Mouse (Mus musculus): ENCODE measurements around the gene Mrgpra4.

Gene Mrgpra4

DNA sequence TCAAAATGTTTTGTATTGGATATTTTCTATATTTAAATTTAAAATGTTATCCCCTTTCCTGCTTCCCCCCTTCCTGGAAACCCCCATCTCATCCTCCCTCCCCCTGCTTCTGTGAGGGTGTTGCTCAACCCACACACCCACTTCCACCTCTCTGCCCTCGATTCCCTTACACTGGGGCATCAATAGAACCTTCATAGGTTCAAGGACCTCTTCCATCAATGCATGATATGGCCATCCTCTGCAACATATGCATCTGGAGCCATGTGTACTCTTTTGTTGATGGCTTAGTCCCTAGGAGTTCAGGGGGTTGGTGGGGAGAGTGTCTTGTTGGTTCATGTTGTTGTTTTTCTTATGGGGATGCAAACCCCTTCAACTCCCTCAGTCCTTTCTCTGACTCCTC lies at the start of gene Mrgpra4:
Mrgpra4 (minus strand) TSS at position 101 of the 400 bp plus-strand sequence.
- DNase-seq (ENCODE audit: low spot score) = no peak

DNA sequence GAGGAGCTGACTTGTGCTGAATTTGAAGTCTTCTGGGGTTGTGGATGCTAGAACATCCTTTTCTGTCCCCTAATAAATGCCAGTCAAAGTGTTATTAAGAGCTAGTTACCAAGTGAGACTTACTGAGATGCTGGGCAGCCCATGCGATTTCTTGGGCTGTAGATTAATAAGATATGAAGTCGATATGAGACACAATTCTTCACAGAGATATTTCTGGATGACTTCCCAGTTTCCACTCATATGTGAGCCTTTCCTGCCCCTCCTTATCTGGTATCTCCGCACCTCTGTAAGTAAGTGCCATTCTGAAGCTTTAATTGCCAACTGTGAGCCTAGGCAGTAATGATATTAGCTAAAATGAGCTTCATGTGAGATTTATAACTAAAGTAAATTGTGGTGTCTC lies 45.6 kb upstream of the Mrgpra4 start, which contains the start of gene Mrgprx1:
Mrgprx1 (minus strand) TSS at position 101 of the 400 bp plus-strand sequence.
- DNase-seq (ENCODE audit: low spot score) = no peak

DNA sequence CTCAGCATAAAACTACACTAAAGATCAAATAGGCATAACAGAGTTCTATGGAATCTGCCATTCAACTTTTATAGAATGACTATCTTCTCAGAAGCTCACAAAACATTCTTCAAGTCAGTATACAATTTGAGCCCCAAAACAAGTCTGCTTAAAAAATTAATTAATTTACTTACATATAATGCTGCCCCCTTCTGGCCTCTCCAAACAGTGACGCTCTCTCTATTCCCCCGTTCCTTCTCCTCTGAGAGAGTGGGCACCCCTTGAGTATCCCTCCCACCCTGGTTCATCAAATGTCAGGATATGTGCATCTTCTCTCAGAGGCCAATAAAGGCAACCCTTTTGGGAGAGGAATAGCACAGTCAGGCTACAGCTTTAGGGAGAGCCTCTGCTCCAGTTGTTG lies 36.0 kb upstream of the Mrgpra4 start:
- DNase-seq (ENCODE audit: low spot score) = no peak

DNA sequence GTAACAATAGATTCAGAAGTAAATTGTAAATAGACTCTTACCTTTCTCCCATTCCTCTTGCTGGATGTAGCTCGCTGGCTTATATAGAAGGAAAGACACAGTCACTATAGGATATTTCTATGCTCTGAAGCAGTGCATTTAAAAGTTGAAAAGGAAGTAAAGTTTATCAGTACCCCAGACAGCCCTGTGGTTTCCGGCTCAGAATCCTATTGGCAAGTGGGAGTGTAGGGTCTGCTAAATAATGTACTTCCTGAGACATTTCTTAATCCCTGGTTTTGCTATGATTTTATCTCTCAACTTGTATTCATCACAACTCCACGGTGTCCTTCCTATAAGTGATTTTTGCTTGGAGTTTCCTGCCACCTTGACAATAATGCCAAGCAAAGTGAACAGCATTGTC lies 13.8 kb upstream of the Mrgpra4 start:
- no peak for DNase-seq (ENCODE audit: low spot score)

DNA sequence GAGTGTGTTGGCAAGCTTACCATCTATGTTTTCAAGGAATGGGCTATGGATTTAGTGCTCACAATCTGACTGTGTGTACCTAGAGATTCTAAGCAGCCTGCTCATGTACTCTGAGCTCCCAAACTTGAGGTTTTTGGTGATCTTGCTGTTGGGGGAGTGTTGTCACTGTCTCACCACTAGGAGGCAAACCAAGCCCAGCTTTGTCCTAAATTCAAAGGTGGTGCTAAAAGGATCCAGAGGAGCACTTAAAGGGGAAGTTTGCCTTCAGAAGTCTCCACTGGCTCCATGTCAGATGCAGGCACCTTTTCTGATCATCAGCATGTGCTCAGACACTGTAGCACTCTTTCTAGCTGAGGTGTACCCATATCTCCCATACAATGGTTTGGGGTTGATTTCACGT lies 4.9 kb upstream of the Mrgpra4 start:
- no peak for DNase-seq (ENCODE audit: low spot score)

Measured in MN1 (cell line).